Mouse (Mus musculus) layer of hippocampus, postnatal 10 days (tissue): ENCODE results near the gene Sdhaf1. TPM values are rescaled to one million over a fixed set of nuclear protein-coding genes. Genes with fewer than 3 reads are reported as not detected.

Experiments
- DNase-seq, 2 experiments: peaks; one replicate each; pipeline ENCODE4 v3.0.0; 2021; ENCODE audit warnings: low spot score in 2 of 2
- long read RNA-seq: library from polyadenylated mRNA; stranded (forward); transcript quantifications from one replicate; pipeline ENCODE4 v2.0.0, GENCODE M21; 2023
- total RNA-seq, 2 experiments: library from RNA; stranded (reverse); gene quantifications; 2 replicates each; pipeline ENCODE4 v1.2.3; 2021

Sdhaf1 gene
- total RNA-seq, result 1 to 10 TPM; 7.8 to 9.4 TPM
- long read RNA-seq, transcript Sdhaf1-201 (1 exons, 2,490 nt), result major isoform, 28 of 28 reads
- long read RNA-seq, partial matches to known transcripts, result 0 of 28 reads
- long read RNA-seq, other reads (novel, unspliced or antisense), result 0 of 28 reads

DNA sequence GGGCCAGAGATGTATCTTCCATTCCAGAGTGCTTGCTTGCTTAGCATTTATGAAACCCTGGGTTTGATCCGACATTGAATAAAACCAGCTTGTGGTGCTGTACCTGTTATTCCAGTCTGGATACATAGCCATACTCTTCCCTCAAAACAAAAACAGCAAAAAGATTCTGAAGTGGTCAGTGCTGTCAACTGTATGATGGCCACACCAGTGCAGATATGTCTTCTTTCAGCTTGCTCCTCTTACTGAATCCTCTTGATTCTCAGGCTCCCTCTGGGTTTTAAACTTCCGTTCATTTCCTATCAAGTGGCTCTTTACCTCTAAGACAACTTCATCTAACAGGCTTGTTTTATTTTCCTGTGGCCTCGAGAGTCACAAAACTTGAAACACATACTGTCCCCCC lies at the start of gene Sdhaf1:
Gene Sdhaf1, minus strand, starts transcription at position 101 of the 400 bp plus-strand sequence.
- DNase-seq, result no peak

DNA sequence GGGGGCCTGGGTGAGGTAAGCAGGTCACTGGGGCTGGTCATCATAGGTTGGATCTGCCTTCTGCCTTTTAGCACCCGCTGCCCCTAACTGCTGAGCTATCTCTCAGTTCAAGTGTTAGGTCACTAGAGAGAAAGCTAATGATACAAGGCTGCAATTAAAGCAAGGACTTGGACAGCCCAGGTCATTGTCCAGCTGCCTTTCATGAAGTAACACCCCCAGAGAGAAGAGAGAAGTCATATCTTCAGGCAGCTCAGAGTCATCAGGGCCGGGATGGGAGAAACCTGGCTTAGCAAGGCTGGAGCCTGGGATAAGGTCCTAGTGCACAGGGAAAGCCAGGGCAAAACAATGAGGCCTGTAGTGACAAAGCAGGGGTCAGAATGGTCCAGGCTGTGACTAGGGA lies 43.8 kb upstream of the Sdhaf1 start:
- DNase-seq, result no peak

DNA sequence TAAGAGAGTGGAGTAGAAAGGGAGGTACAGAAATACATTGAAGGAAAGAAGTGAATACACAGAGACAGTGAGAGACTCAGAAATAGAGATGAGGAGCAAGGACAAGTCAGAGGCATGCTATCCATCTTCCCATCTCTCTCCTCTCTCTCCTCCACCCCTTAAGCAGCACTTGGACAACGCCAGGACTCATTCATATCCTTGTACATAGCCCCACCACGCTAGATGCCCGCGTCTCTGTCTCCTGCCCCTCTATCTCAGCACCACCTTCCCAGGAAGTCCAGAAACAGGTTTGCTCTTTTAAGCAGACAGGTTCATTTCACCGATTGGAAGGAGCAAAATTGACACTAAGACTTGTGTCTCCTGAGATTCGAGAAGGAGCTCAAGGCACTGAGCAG lies 39.6 kb upstream of the Sdhaf1 start:
- DNase-seq, result no peak

DNA sequence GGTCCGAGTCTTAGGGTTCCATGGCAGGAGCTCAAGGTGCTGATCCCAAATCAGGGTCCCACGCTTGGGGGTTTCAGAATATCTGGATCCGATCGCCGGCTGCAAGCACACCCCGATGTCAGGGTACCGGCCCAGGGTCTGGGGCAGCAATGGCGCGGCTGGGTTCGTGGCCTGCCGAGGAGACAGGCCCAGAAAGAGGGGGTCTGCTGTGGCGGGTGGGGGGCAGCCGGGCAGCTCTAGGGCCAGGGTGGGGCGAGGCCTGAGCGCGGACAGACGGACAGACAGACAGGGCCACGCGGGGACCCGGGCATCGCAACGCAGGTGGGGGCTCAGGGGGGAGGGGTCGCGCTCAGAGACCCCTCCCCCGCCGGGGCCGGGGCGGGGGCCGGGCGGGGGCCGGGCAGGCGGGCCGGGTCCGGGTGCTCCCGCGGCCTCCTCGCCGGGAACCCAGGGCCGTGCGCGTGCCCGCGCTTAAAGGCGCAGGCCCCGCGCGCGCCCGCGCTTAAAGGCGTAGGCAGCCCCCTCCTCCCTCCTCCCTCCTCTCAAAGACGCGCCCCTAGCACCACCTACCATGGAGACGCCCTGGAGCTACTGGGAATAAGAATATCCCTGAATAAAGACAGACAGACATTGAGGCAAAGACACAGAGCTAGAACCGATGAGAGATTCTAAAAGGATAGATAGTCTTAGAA lies 39.1 kb upstream of the Sdhaf1 start, which contains the start of gene Lrfn3:
Gene Lrfn3, minus strand, starts transcription at position 121 of the 692 bp plus-strand sequence.
- peak; percentile 50 to 69 for DNase-seq

DNA sequence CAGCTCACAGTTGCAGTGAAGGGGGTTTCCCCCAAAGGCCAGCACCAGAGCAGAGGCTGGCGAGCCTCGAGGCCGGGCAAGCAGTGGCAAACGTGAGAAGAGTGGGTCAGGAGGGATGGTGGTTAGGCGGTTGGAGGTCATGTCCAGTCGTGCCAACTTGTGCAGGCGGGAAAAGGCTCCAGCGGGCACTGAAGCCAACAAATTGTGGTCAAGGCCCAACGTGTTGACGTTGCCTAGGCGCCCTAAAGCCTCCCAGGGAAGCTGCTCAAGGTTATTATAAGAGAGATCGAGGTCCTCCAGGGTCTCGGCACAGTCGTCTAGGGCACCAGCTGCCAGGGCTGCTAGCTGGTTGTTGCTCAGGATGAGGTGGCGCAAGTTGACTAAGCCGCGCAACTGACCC lies 36.3 kb upstream of the Sdhaf1 start:
- no peak for DNase-seq

DNA sequence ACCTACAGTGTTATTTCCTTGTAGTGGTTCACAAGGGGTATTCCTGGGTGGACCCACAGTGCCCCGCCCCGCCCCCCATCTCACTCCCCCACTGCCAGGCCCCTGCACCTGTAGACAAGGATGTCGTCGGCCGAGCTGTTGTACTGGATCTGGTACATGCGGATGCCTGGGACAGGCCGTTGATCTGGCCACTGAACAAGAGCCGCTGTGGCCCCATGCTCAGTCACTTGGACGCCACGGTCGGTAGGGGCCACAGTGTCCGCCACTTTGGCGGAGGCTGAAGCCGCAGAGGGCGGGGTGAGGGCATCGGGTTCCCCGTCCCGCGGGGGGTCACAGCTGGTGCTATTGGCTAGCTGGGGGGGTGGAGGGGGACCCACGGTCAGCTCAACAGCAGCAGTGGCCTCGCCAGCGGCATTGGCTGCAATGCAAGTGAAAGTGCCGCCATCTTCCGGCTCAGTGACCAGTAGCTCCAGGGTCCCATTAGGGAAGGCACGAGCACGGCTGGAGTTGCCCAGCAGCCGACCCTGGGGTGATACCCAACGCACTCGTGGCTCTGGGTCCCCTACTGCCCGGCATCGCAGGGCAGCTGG lies 35.7 kb upstream of the Sdhaf1 start:
- DNase-seq, result no peak

DNA sequence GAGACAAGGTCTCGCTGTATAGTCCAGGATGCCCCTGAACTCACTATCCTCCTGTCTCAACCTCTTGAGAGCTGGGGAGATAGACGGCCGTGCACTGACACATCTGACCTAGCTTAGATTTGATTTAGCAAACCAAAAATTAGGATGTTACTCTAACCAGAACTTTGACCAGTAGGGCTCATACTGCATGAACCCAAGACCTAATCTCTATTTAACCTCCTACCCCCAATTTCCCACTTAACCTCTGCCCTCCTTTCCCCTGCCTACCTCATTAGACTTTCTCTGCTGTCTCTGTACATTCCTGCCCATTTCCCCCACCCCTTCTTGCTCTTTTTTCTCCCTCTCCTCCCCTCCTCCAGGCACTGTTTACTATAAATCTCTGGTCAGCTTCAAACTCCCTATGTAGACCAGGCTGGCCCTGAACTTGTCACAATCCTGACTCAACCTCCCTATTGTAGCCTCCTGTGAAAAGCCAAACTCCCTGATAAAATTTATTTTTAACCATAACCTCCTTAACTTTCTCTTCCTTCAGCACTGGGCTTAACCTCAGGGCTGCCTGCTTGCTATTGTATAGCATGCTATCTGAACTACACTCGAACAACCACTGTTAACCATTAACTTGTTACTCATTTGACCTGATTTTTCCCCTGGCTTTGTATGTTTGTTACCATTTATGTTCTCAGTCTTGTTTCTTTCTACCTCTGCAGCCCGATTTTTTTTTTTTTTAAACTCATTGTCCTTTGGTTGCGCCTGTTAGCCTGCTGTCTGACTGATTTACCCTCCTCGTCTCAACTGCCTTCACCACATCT lies 34.9 kb upstream of the Sdhaf1 start:
- no peak for DNase-seq

DNA sequence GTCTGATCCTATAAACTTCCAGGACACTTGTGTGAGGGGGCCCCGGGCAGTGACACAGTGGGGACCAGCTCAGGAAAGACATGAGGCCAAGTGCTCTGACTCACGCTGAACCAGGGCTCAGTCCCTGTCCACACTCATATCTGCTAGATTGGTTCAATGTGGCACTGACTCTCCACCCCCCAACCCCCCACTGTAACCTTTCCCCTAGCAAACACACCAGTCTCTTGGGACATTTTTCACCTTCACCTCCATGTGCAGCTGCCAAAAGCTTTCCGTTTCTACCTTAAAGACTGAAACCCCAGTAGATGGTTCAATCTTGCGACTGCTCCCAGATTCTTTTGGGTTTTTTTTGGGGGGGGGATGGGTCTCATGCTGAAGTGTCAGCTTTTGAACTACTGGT lies 30.4 kb upstream of the Sdhaf1 start:
- DNase-seq, result no peak

DNA sequence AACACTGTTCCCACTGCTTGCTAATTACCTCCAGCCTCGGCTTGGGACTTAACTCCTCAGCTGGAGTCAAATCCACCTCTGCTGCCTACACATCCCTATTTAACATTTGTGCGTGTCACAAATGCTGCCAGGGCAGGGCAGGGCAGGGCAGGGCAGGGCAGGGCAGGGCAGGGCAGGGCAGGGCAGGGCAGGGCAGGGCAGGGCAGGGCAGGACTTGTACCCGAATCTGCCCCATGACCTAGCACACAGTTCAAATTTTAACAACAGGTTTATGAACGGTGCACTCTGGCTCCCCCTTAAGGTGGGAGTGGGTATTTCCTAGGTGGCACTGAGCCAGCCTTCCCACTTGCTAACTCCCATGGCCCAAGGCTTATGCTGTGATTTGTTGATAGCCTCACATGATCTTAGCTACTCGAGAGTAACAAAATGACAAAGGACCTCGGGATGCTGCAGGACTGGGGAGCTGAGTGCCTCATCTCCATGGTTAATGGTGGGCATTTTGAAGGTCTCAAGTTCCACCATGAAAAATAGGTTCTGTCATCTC lies 29.7 kb upstream of the Sdhaf1 start:
- DNase-seq, result peak; percentile 84 to 86

DNA sequence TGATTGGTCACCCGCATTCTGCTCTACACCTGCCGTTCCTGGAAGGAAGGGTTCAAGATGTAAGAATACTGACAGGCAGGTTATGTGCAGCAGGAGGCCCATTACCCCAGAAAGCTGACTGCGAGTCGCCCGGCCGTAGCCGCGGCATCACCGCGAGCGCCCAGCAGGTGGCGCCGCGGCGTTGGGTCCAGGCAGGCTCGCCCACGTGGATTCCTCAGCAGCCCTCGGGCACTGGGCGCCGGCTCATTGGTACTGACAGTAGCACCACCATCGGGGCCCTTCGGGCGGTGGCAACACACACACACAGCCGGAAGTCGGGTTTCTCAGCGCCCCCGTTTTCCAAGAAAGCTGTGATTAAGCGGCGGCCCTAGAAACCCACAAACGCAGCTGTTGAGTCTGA lies 24.1 kb upstream of the Sdhaf1 start:
- DNase-seq, result peak; percentile 65 to 81

DNA sequence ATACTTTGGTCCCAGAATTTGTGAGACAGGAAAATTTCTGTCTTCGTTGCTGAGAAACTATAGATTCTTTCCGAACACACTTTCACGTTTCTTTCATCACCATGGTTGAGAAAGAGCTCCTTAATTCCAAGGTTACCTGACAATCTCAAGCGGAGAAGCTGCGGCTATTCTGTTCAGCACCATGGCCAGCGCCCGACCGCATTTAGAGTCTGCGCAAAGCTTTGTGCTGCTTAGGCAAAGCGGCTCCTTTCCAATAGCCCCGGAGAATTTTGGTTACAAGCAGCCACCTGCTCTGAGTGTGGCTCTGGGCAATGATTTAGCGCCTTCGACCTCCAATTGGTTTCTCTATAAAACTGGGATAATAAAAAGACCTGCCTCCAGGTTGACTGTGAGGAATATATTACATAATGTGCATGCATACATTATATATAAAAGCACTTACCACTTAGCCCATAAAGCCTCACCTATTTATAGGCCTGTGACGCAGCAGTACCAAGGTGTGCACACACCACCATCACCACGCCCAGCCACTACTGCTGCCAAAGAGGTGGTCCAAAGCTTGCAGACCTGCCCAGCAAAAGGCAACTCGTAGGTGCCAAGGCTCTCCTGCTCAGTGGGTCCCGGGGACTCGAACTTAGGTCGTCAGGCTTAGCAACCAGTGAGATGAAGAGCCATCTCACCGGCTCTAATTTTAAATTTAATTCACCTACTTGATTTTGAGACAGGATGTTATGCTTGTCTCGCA lies 23.1 kb upstream of the Sdhaf1 start:
- DNase-seq, result peak; percentile 41 to 50

DNA sequence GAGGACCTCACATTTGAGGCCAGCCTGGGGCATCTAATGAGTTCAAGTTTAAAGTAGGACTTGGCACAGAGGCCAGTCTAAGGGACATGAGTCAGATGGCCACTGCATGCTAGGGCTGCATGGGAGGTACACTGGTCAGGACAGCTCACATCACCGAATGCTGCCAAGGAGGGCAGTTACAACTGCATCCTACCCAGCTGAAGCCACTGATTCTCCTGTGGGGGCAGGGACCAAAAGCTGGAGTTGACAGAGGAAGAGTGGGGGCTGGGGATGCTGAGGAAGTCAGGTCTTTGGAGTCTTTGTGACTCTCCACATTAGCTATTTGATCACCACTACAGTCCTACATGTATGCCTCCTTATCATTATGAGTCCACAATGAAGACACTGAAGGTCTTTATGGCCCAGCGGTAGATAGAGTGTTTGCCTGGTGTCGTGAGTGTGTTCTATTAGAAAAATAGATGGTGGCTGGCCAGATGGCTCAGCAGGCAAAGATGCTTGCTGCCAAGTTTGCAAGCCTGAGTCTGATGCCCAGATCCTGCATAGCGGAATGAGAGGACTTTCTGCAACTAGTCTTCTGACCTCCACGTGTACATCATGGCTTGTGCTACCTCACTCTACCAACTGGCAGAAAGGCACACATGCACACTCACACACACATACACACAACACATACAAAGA lies 15.9 kb upstream of the Sdhaf1 start:
- peak in 1 of 2 experiments; percentile 45 for DNase-seq

DNA sequence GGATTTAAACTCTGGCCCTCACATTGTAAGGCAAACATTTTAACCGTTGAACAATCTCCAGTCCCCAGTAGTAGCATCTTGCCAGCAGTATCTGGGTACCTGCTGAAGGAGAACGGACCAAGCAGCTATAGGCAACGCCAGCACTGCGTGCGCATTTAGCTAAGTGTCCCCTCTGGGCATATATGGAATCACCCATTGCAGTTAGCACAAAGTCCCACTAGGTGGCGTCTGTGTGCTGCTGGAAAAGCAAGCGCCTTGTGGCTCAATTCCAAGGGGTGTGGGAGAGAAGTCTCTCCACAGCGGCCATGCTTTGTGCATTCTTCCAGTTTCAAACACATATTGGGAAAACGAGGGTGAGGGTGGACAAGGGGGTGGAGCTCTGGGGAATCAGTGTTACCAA lies 12.7 kb upstream of the Sdhaf1 start:
- peak; percentile 93 for DNase-seq

DNA sequence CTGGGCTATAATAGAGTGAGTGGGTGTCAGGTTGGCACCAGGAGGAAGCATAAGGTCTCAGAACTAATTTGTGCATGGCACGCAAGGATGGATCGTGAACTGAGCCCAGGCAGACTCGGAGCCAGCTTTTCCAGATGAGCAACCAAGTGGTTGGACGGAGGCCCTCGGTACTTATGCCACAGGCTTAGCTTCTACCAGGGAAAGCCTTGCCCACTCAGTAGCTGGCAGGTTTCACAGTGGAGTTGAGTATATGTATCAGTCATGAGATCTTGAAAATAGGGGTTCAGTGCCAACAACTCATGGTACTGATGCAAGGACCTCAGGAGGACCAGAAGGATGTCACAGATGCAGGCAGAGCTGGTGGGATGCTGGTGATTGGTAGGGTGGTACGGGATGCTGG lies 12.0 kb upstream of the Sdhaf1 start:
- peak; percentile 57 to 63 for DNase-seq

DNA sequence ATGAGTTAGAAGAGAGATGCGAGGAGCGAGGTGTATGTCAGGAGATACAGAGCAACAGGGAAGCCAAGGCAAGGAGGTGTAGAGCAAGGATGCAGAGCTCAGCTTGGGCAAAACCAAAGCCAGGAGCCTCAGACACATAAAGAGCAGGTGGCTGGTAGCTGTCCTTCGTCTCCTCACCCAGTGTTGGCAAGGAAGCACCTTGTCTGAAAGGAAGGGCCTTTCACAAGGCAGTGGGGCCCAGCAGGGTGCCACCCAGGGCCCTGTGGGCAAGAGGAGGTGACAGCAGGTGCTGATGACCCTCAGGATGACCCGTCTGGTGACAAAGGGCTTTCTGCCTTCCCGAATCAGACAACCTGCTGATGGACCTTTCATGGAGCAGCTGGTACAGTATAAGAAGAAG lies 10.9 kb upstream of the Sdhaf1 start:
- DNase-seq, result no peak

DNA sequence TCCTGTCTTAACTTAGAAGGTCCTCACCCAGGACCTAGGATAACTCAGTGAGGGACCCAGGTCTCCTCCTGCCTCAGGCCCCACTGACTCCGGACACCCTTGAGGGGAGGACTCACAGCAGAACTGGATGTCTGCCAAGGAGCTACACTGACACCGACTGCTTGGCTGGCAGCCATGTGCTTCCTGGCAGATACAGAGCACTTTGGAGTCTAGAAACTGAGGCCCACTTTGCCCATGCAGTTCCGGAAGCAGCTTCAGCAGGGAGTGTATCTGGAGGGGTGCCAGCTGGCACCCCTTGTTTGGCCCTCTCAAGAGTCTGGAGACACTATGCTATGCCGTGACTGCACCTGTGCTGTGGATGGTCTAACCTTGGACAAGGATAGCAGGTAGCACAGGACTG lies 9.7 kb upstream of the Sdhaf1 start:
- DNase-seq, result peak; percentile 59 to 76

DNA sequence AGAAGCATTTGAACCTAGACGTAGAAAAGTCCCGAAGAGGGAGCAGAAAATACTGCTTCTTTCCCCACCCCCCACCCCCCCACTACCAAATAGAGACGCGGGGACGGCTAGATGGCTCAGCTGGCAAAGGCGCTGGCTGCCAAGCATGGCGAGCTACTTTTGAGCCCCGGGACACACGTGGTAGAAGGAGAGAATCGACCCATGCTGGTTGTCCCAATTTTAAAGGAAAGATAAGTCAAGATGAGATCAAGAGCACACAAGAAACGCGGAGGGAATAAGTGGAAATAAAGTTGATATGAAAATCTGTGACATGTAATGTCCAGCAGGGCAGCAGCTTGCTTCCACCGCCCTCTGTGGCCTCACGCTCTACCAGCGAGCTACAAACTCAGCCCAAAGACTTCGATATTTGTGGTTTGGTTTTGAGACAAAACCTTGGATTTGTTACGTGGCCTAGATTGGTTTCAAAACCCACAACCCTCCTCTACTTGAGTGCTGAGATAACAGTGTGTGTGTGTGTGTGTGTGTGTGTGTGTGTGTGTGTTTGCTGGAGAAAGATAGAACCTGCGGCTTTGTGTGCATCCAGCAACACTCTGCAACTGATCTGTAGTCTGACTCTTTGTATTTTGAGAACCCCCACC lies 9.0 kb upstream of the Sdhaf1 start:
- no peak for DNase-seq

DNA sequence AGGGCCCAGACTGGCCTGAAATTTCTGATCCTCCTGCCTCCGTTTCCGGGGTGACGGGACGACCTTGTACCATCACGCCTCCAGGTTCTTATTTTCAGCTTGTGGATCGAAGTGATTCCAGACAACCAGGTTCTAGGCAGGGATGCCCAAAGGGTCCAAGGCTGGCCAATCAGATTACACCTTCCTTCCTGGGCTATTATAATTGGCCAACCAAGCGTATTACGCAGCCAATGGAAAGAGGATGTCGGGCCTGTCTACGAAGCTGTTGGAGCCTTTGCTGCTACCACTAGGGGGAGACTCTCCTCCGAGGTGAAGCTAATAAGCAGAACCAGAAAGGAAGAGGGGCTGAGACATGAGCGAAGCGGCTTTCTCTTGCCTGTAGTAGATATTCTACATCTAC lies 8.2 kb upstream of the Sdhaf1 start:
- DNase-seq, result peak; percentile 84 to 87

DNA sequence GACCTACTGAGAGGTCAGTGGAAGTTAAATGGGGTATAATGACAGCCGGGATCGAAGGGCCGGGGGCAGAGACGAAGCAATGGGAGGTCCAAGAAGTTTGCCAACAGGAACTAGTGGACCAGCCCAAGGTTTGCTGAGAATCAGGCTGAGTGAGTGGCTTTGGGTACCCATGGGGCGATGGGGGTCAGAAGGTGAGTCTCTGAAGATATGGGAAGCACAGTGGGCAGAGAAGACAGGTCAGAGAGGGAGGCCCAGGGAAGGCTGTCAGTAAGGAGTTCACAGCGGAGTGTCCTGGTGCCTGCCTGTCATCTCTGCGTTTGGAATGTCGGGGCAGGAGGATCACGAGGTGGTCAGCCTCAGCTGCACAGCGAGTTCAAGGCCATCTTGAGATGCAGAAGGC lies 4.7 kb upstream of the Sdhaf1 start:
- DNase-seq, result no peak

DNA sequence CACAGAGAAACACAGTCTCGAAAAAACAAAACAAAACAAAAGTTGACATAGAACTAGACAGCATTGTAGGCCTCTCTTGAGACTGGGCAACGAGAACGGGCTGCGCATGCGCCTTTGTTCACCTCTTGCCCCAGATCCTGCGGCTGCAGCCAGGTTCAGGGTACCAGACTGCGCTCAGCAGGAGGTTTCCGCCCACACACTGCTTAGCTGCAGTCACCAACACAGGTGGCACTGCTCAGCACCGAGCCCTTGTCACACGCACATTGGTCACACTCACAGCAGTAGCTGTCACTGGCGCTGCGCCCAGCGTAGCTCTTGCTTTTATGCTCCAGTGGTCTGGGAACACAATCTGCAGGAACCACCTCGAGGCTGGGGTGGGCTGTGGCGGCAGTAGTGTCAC lies 3.4 kb upstream of the Sdhaf1 start:
- DNase-seq, result no peak
